Mouse (Mus musculus) olfactory bulb, adult 2 months (tissue): ENCODE measurements at regions not wholly inside any gene's neighbourhood (a gene's known extent, or its start where the extent isn't known, plus 50 kb on each side); places are given as distances from the start of the nearest gene placed in this dataset.

Experiments used
- H3K27ac ChIP-seq: fragments of 200-500 bp; 2 replicates; pipeline ENCODE4 v1.5.1; 2012; ENCODE audit warnings: low read depth, low read length; ENCODE audit not compliant: insufficient read depth
- H3K4me1 ChIP-seq: fragments of 200-500 bp; 2 replicates; pipeline ENCODE4 v1.6.1; 2012; ENCODE audit warnings: low read length; ENCODE audit not compliant: control insufficient read depth, insufficient read depth
- H3K4me3 ChIP-seq: fragments of 200-500 bp; 2 replicates; pipeline ENCODE4 v1.5.1; 2012; ENCODE audit warnings: mild to moderate bottlenecking, low read depth, low read length, moderate library complexity; ENCODE audit not compliant: insufficient read depth
- CTCF ChIP-seq: fragments of 200-500 bp; IDR thresholded peaks from 2 replicates; pipeline ENCODE4 v1.5.1; 2012; ENCODE audit warnings: low read depth, mild to moderate bottlenecking, low read length, moderate library complexity; ENCODE audit not compliant: insufficient read depth
- POLR2A ChIP-seq: fragments of 200-500 bp; IDR thresholded peaks from 2 replicates; pipeline ENCODE4 v1.6.1; 2012; ENCODE audit warnings: mild to moderate bottlenecking, low read depth, low read length, moderate library complexity; ENCODE audit not compliant: insufficient read depth
- WGBS: fragments of 180-500 bp; shearing (Covaris S2); methylation state at CpG from one replicate; pipeline ENCODE4 v1.1.7; 2018; 5-methylcytosine and 5-hydroxymethylcytosine counted together

GRCm38 (mm10) chr1:88839407-88839976 lies 137.5 kb upstream of the Arl4c start:
- 44% methylated on average over 3 of the region's 3 CpGs for WGBS
- TF ChIP-seq POLR2A (no peak), CTCF (no peak)
- H3K27ac ChIP-seq = no peak overlapping the region

GRCm38 (mm10) chr1:88839977-88840628 lies 138.1 kb upstream of the Arl4c start:
- 53% methylated on average over 9 of the region's 9 CpGs for WGBS
- Histone ChIP-seq H3K27ac (no peak overlapping the region), H3K4me3 (no peak overlapping the region), H3K4me1 (peaks cover 10% of the 10 kb centered on the region)
- TF ChIP-seq POLR2A = no peak
- TF ChIP-seq CTCF = no peak

More at GRCm38 (mm10) chr1:88839407-88839976, 137.5 kb upstream of the Arl4c start:
- Histone ChIP-seq H3K4me1 (peaks cover 10% of the 10 kb centered on the region), H3K4me3 (no peak overlapping the region)

- Histone ChIP-seq H3K4me1 (peaks cover 10% of the 10 kb centered on the region), H3K27ac (no peak overlapping the region), H3K4me3 (no peak overlapping the region)
- 87% methylated on average over 9 of the region's 9 CpGs for WGBS
- TF ChIP-seq CTCF = no peak
- TF ChIP-seq POLR2A = no peak
Observed at GRCm38 (mm10) chr1:88840991-88841592, 139.1 kb upstream of the Arl4c start.

GRCm38 (mm10) chr1:88847333-88848091 lies 145.5 kb upstream of the Arl4c start:
- Histone ChIP-seq H3K4me1 (no peaks in the 10 kb centered on the region), H3K4me3 (no peak overlapping the region), H3K27ac (no peak overlapping the region)
- TF ChIP-seq CTCF (no peak), POLR2A (no peak)
- 33% methylated on average over 16 of the region's 16 CpGs for WGBS

- Histone ChIP-seq H3K27ac (no peak overlapping the region), H3K4me1 (no peaks in the 10 kb centered on the region), H3K4me3 (no peak overlapping the region)
- WGBS = 79% methylated on average over 8 of the region's 8 CpGs
- no peak for TF ChIP-seq CTCF
- no peak for TF ChIP-seq POLR2A
Observed at GRCm38 (mm10) chr1:88848246-88848645, 146.2 kb upstream of the Arl4c start.

- WGBS = 94% methylated on average over 5 of the region's 5 CpGs
- Histone ChIP-seq H3K4me1 (no peaks in the 10 kb centered on the region), H3K4me3 (no peak overlapping the region), H3K27ac (no peak overlapping the region)
- no peak for TF ChIP-seq POLR2A
- TF ChIP-seq CTCF = no peak
Observed at GRCm38 (mm10) chr1:88849421-88849820, 147.4 kb upstream of the Arl4c start.

GRCm38 (mm10) chr1:88851931-88852330 lies 149.9 kb upstream of the Arl4c start:
- TF ChIP-seq CTCF (no peak), POLR2A (no peak)
- H3K4me1 ChIP-seq = no peaks in the 10 kb centered on the region
- WGBS = 82% methylated on average over 5 of the region's 5 CpGs
- no peak overlapping the region for H3K4me3 ChIP-seq
- no peak overlapping the region for H3K27ac ChIP-seq

- Histone ChIP-seq H3K4me3 (no peak overlapping the region), H3K27ac (no peak overlapping the region), H3K4me1 (no peaks in the 10 kb centered on the region)
- TF ChIP-seq CTCF = no peak
- TF ChIP-seq POLR2A = no peak
- WGBS = 79% methylated on average over 7 of the region's 7 CpGs
Observed at GRCm38 (mm10) chr1:88860871-88861589, 159.0 kb upstream of the Arl4c start.

GRCm38 (mm10) chr1:88861590-88861935 lies 159.5 kb upstream of the Arl4c start:
- Histone ChIP-seq H3K4me1 (no peaks in the 10 kb centered on the region), H3K4me3 (no peak overlapping the region), H3K27ac (no peak overlapping the region)
- TF ChIP-seq CTCF (no peak), POLR2A (no peak)
- 85% methylated on average over 4 of the region's 4 CpGs for WGBS
